Mouse (Mus musculus): ENCODE data around the gene Ccnyl1. TPM values are rescaled to one million over a fixed set of nuclear protein-coding genes. Genes with fewer than 3 reads are reported as not detected.

Gene Ccnyl1
- polyA plus RNA-seq, 1 experiment from 2014 or later, result 2.3 TPM

GRCm38 (mm10) chr1:64676060-64676839, 14.0 kb upstream of the Ccnyl1 start:
- no peak overlapping the region for H3K9ac ChIP-seq
- no peak overlapping the region for H3K4me2 ChIP-seq
- H3K27ac ChIP-seq, result no peak overlapping the region
- H3K27me3 ChIP-seq (replicated peaks), result no peaks in the 10 kb centered on the region
- 0 out of 2 replicates have a peak, but pooled peaks cover 3% of the 10 kb centered on the region for H3K36me3 ChIP-seq
- no peaks in the 10 kb centered on the region for H3K9me3 ChIP-seq (replicated peaks)
- ATAC-seq, result no peak
- H3K4me3 ChIP-seq, result no peak overlapping the region
- H3K4me1 ChIP-seq, result peaks cover 12% of the 10 kb centered on the region
- 66% methylated on average over 6 of the region's 6 CpGs for WGBS (ENCODE audit: insufficient replicate concordance)

- H3K36me3 ChIP-seq, result peaks cover 7% of the 10 kb centered on the region; the same call in 1 of the 2 replicates
- H3K27ac ChIP-seq, result 0 out of 2 replicates have a peak overlapping the region, but pooled peaks have one; percentile 18
- H3K4me3 ChIP-seq, result no peak overlapping the region
- ATAC-seq, result peak; percentile 77
- no peaks in the 10 kb centered on the region for H3K9me3 ChIP-seq (replicated peaks)
- peak overlapping the region; percentile 9 for H3K4me2 ChIP-seq
- no peaks in the 10 kb centered on the region for H3K27me3 ChIP-seq (replicated peaks)
- H3K9ac ChIP-seq, result no peak overlapping the region
- H3K4me1 ChIP-seq, result peaks cover 36% of the 10 kb centered on the region
- 14% methylated on average over 3 of the region's 3 CpGs for WGBS (ENCODE audit: insufficient replicate concordance)
Observed at GRCm38 (mm10) chr1:64681499-64681898, 8.8 kb upstream of the Ccnyl1 start.

- Histone ChIP-seq H3K4me2 (no peak overlapping the region), H3K27ac (no peak overlapping the region), H3K27me3 (replicated peaks) (no peaks in the 10 kb centered on the region), H3K9ac (no peak overlapping the region), H3K36me3 (peaks cover 7% of the 10 kb centered on the region; the same call in 1 of the 2 replicates), H3K4me3 (no peak overlapping the region), H3K9me3 (replicated peaks) (no peaks in the 10 kb centered on the region), H3K4me1 (peaks cover 38% of the 10 kb centered on the region)
- ATAC-seq, result no peak
- 76% methylated on average over 3 of the region's 3 CpGs for WGBS (ENCODE audit: insufficient replicate concordance)
Observed at GRCm38 (mm10) chr1:64683039-64683438, 7.2 kb upstream of the Ccnyl1 start.

GRCm38 (mm10) chr1:64684440-64684839, 5.8 kb upstream of the Ccnyl1 start:
- no peak overlapping the region for H3K4me3 ChIP-seq
- no peaks in the 10 kb centered on the region for H3K9me3 ChIP-seq (replicated peaks)
- H3K36me3 ChIP-seq, result peaks cover 4% of the 10 kb centered on the region; the same call in 1 of the 2 replicates
- no peaks in the 10 kb centered on the region for H3K27me3 ChIP-seq (replicated peaks)
- H3K4me2 ChIP-seq, result no peak overlapping the region
- H3K9ac ChIP-seq, result no peak overlapping the region
- H3K27ac ChIP-seq, result no peak overlapping the region
- 41% methylated on average over 2 of the region's 2 CpGs for WGBS (ENCODE audit: insufficient replicate concordance)
- peak; percentile 82 for ATAC-seq
- H3K4me1 ChIP-seq, result peaks cover 46% of the 10 kb centered on the region

GRCm38 (mm10) chr1:64688046-64688445, 2.2 kb upstream of the Ccnyl1 start:
- Histone ChIP-seq H3K9me3 (replicated peaks) (no peaks in the 10 kb centered on the region), H3K4me1 (peaks cover 49% of the 10 kb centered on the region), H3K36me3 (no peaks in the 10 kb centered on the region; the same call in 1 of the 2 replicates), H3K9ac (no peak overlapping the region), H3K27me3 (replicated peaks) (no peaks in the 10 kb centered on the region), H3K4me2 (no peak overlapping the region), H3K27ac (no peak overlapping the region), H3K4me3 (no peak overlapping the region)
- ATAC-seq, result no peak
- WGBS (ENCODE audit: insufficient replicate concordance), result 88% methylated on average over 4 of the region's 4 CpGs

GRCm38 (mm10) chr1:64689561-64690212, 568 bp upstream of the Ccnyl1 start:
- H3K27me3 ChIP-seq (replicated peaks), result no peaks in the 10 kb centered on the region
- 19% methylated on average over 9 of the region's 9 CpGs for WGBS (ENCODE audit: insufficient replicate concordance)
- H3K36me3 ChIP-seq, result no peaks in the 10 kb centered on the region
- peak overlapping the region; percentile 83 for H3K27ac ChIP-seq
- H3K4me1 ChIP-seq, result peaks cover 40% of the 10 kb centered on the region
- peak overlapping the region; percentile 83 for H3K4me2 ChIP-seq
- no peaks in the 10 kb centered on the region for H3K9me3 ChIP-seq (replicated peaks)
- peak overlapping the region; percentile 83 for H3K9ac ChIP-seq
- no peak for ATAC-seq
- peak overlapping the region; percentile 87 for H3K4me3 ChIP-seq

- Histone ChIP-seq H3K4me1 (peaks cover 37% of the 10 kb centered on the region), H3K4me2 (peak overlapping the region; percentile 94), H3K27me3 (replicated peaks) (no peaks in the 10 kb centered on the region), H3K4me3 (peak overlapping the region; percentile 87), H3K9ac (peak overlapping the region; percentile 91), H3K9me3 (replicated peaks) (no peaks in the 10 kb centered on the region), H3K27ac (peak overlapping the region; percentile 86), H3K36me3 (no peaks in the 10 kb centered on the region)
- WGBS (ENCODE audit: insufficient replicate concordance), result 0% methylated on average over 45 of the region's 55 CpGs
- ATAC-seq, result peak; percentile 13; the same call in 1 of the 2 replicates
Observed at GRCm38 (mm10) chr1:64691121-64691551, 881 bp downstream of the Ccnyl1 start.

- H3K27me3 ChIP-seq (replicated peaks), result no peaks in the 10 kb centered on the region
- H3K9ac ChIP-seq, result peak overlapping the region; percentile 91
- no peaks in the 10 kb centered on the region for H3K9me3 ChIP-seq (replicated peaks)
- H3K4me1 ChIP-seq, result peaks cover 37% of the 10 kb centered on the region
- peak overlapping the region; percentile 94 for H3K4me2 ChIP-seq
- 5% methylated on average over 9 of the region's 9 CpGs for WGBS (ENCODE audit: insufficient replicate concordance)
- ATAC-seq, result no peak
- H3K27ac ChIP-seq, result 0 out of 2 replicates have a peak overlapping the region, but pooled peaks have one; percentile 86
- H3K36me3 ChIP-seq, result no peaks in the 10 kb centered on the region
- peak overlapping the region; percentile 87 for H3K4me3 ChIP-seq
Observed at GRCm38 (mm10) chr1:64691581-64691980, 1.3 kb downstream of the Ccnyl1 start.

GRCm38 (mm10) chr1:64695156-64695555, 4.9 kb downstream of the Ccnyl1 start:
- Histone ChIP-seq H3K9me3 (replicated peaks) (no peaks in the 10 kb centered on the region), H3K9ac (no peak overlapping the region), H3K27ac (no peak overlapping the region), H3K27me3 (replicated peaks) (no peaks in the 10 kb centered on the region), H3K4me2 (no peak overlapping the region), H3K36me3 (no peaks in the 10 kb centered on the region), H3K4me1 (peaks cover 20% of the 10 kb centered on the region), H3K4me3 (no peak overlapping the region)
- ATAC-seq, result no peak
- 88% methylated on average over 3 of the region's 3 CpGs for WGBS (ENCODE audit: insufficient replicate concordance)

GRCm38 (mm10) chr1:64701780-64702179, 11.5 kb downstream of the Ccnyl1 start:
- no peak overlapping the region for H3K4me3 ChIP-seq
- peaks cover 13% of the 10 kb centered on the region for H3K36me3 ChIP-seq
- ATAC-seq, result no peak
- H3K9ac ChIP-seq, result no peak overlapping the region
- H3K4me2 ChIP-seq, result no peak overlapping the region
- 70% methylated on average over 3 of the region's 3 CpGs for WGBS (ENCODE audit: insufficient replicate concordance)
- H3K27me3 ChIP-seq (replicated peaks), result no peaks in the 10 kb centered on the region
- peaks cover 11% of the 10 kb centered on the region for H3K4me1 ChIP-seq
- no peaks in the 10 kb centered on the region for H3K9me3 ChIP-seq (replicated peaks)
- H3K27ac ChIP-seq, result no peak overlapping the region

- 38% methylated on average over 6 of the region's 6 CpGs for WGBS (ENCODE audit: insufficient replicate concordance)
- H3K9ac ChIP-seq, result no peak overlapping the region
- H3K9me3 ChIP-seq (replicated peaks), result no peaks in the 10 kb centered on the region
- no peaks in the 10 kb centered on the region for H3K27me3 ChIP-seq (replicated peaks)
- H3K36me3 ChIP-seq, result peaks cover 20% of the 10 kb centered on the region
- peaks cover 16% of the 10 kb centered on the region for H3K4me1 ChIP-seq
- ATAC-seq, result peak; percentile 73; the same call in 1 of the 2 replicates
- no peak overlapping the region for H3K27ac ChIP-seq
- H3K4me2 ChIP-seq, result no peak overlapping the region
- H3K4me3 ChIP-seq, result no peak overlapping the region
Observed at GRCm38 (mm10) chr1:64705230-64705629, 15.0 kb downstream of the Ccnyl1 start.

- WGBS (ENCODE audit: insufficient replicate concordance), result 54% methylated on average over 2 of the region's 2 CpGs
- Histone ChIP-seq H3K4me2 (no peak overlapping the region), H3K4me1 (peaks cover 16% of the 10 kb centered on the region), H3K27ac (no peak overlapping the region), H3K9ac (no peak overlapping the region), H3K27me3 (replicated peaks) (no peaks in the 10 kb centered on the region), H3K36me3 (peaks cover 17% of the 10 kb centered on the region), H3K4me3 (no peak overlapping the region), H3K9me3 (replicated peaks) (no peaks in the 10 kb centered on the region)
- peak; percentile 68 for ATAC-seq
Observed at GRCm38 (mm10) chr1:64706610-64707009, 16.4 kb downstream of the Ccnyl1 start.

Measured in liver, embryonic 12.5 days (tissue).